Mouse (Mus musculus) intestine, postnatal 0 days (tissue): ENCODE measurements around the gene Polr2l. TPM values are rescaled to one million over a fixed set of nuclear protein-coding genes. Genes with fewer than 3 reads are reported as not detected.

Experiments
- ATAC-seq: fragments of 200-750 bp; cut with Nextera tagmentation; 2 replicates; pipeline ENCODE4 v1.8.0; 2017; ENCODE audit warnings: mild to moderate bottlenecking, moderate TSS enrichment, moderate library complexity
- H3K27ac ChIP-seq: fragments of 300-500 bp; sonication (generic); 2 replicates; pipeline ENCODE4 v1.5.1; 2014; ENCODE audit warnings: mild to moderate bottlenecking, low read depth, low read length, moderate library complexity
- H3K27me3 ChIP-seq: fragments of 300-500 bp; sonication (generic); replicated peaks from 2 replicates; pipeline ENCODE4 v1.6.1; 2014; ENCODE audit warnings: low read length, mixed read lengths; ENCODE audit not compliant: control insufficient read depth, insufficient read depth
- H3K36me3 ChIP-seq: fragments of 300-500 bp; sonication (generic); 2 replicates; pipeline ENCODE4 v1.6.1; 2014; ENCODE audit warnings: mild to moderate bottlenecking, moderate library complexity; ENCODE audit not compliant: control insufficient read depth, insufficient read depth
- H3K4me1 ChIP-seq: fragments of 300-500 bp; sonication (generic); replicated peaks from 2 replicates; pipeline ENCODE4 v1.6.1; 2014; ENCODE audit warnings: antibody characterized with exemption, low read length, mixed read lengths; ENCODE audit not compliant: control insufficient read depth, insufficient read depth
- H3K4me2 ChIP-seq: fragments of 300-500 bp; sonication (generic); replicated peaks from 2 replicates; pipeline ENCODE4 v1.6.1; 2014; ENCODE audit warnings: low read depth, mild to moderate bottlenecking, moderate library complexity
- H3K4me3 ChIP-seq: fragments of 300-500 bp; sonication (generic); 2 replicates; pipeline ENCODE4 v1.5.1; 2014; ENCODE audit warnings: low read depth, low read length
- H3K9ac ChIP-seq: fragments of 300-500 bp; sonication (generic); 2 replicates; pipeline ENCODE4 v1.6.1; 2014; ENCODE audit warnings: mild to moderate bottlenecking, low read depth, low read length
- H3K9me3 ChIP-seq: fragments of 300-500 bp; sonication (generic); 2 replicates; pipeline ENCODE4 v1.6.1; 2016; ENCODE audit warnings: mixed run types; ENCODE audit not compliant: control insufficient read depth
- CTCF ChIP-seq: sonication (generic); IDR thresholded peaks from 2 replicates; pipeline ENCODE4 v1.5.1; 2016; ENCODE audit warnings: low read depth, mild to moderate bottlenecking, control low read depth, antibody characterized with exemption, moderate library complexity
- WGBS: fragments of 180-500 bp; shearing (Covaris S2); extraction: QIAGEN DNeasy Blood & Tissue Kit; methylation state at CpG from one replicate; pipeline ENCODE4 v1.1.7; 2014; 5-methylcytosine and 5-hydroxymethylcytosine counted together
- polyA plus RNA-seq: library from polyadenylated mRNA; unstranded; fragments of >200 nt; fragmentation: Nextera tagmentation; extraction: Ambion mirVana; gene quantifications from 2 replicates; pipeline ENCODE4 v1.2.1, GENCODE M21; 2015

Polr2l gene
- polyA plus RNA-seq, 1 experiment from 2014 or later, result 36.8 TPM

GRCm38 (mm10) chr7:141517638-141518037 lies 42.7 kb upstream of the Polr2l start:
- Histone ChIP-seq H3K9me3 (no peaks in the 10 kb centered on the region), H3K36me3 (peaks cover 16% of the 10 kb centered on the region; the same call in 1 of the 2 replicates), H3K4me3 (no peak overlapping the region), H3K9ac (no peak overlapping the region), H3K4me1 (no peaks in the 10 kb centered on the region), H3K27ac (no peak overlapping the region), H3K4me2 (no peak overlapping the region), H3K27me3 (no peaks in the 10 kb centered on the region)
- WGBS, result 68% methylated on average over 4 of the region's 4 CpGs
- TF ChIP-seq CTCF, result no peak
- peak; percentile 57 for ATAC-seq

GRCm38 (mm10) chr7:141510681-141511191 lies 35.8 kb upstream of the Polr2l start:
- TF ChIP-seq CTCF, result no peak
- no peak overlapping the region for H3K9ac ChIP-seq
- no peaks in the 10 kb centered on the region for H3K9me3 ChIP-seq
- no peak overlapping the region for H3K4me3 ChIP-seq
- H3K27ac ChIP-seq, result no peak overlapping the region
- peaks cover 26% of the 10 kb centered on the region; the same call in 1 of the 2 replicates for H3K36me3 ChIP-seq
- H3K4me1 ChIP-seq, result no peaks in the 10 kb centered on the region
- no peak for ATAC-seq
- 83% methylated on average over 8 of the region's 8 CpGs for WGBS
- H3K4me2 ChIP-seq, result no peak overlapping the region
- H3K27me3 ChIP-seq, result no peaks in the 10 kb centered on the region

- WGBS, result 86% methylated on average over 5 of the region's 5 CpGs
- Histone ChIP-seq H3K27ac (no peak overlapping the region), H3K36me3 (peaks cover 21% of the 10 kb centered on the region; the same call in 1 of the 2 replicates), H3K4me1 (no peaks in the 10 kb centered on the region), H3K9me3 (no peaks in the 10 kb centered on the region), H3K27me3 (no peaks in the 10 kb centered on the region), H3K4me2 (no peak overlapping the region), H3K9ac (no peak overlapping the region), H3K4me3 (no peak overlapping the region)
- TF ChIP-seq CTCF, result no peak
- ATAC-seq, result no peak
Measured at GRCm38 (mm10) chr7:141510196-141510595, 35.3 kb upstream of the Polr2l start.

GRCm38 (mm10) chr7:141508160-141508559 lies 33.2 kb upstream of the Polr2l start:
- H3K4me1 ChIP-seq, result no peaks in the 10 kb centered on the region
- no peaks in the 10 kb centered on the region for H3K27me3 ChIP-seq
- peaks cover 17% of the 10 kb centered on the region; the same call in 1 of the 2 replicates for H3K36me3 ChIP-seq
- no peaks in the 10 kb centered on the region for H3K9me3 ChIP-seq
- TF ChIP-seq CTCF, result no peak
- H3K27ac ChIP-seq, result peak overlapping the region; percentile 87
- H3K4me2 ChIP-seq, result no peak overlapping the region
- ATAC-seq, result peak; percentile 91
- H3K9ac ChIP-seq, result no peak overlapping the region
- no peak overlapping the region for H3K4me3 ChIP-seq

GRCm38 (mm10) chr7:141506278-141506677 lies 31.3 kb upstream of the Polr2l start:
- peak; percentile 29 for ATAC-seq
- no peak for TF ChIP-seq CTCF
- H3K9ac ChIP-seq, result no peak overlapping the region
- peak overlapping the region; percentile 31 for H3K27ac ChIP-seq
- H3K36me3 ChIP-seq, result peaks cover 6% of the 10 kb centered on the region; the same call in 1 of the 2 replicates
- no peaks in the 10 kb centered on the region for H3K27me3 ChIP-seq
- 55% methylated on average over 2 of the region's 2 CpGs for WGBS
- no peaks in the 10 kb centered on the region for H3K4me1 ChIP-seq
- no peak overlapping the region for H3K4me3 ChIP-seq
- no peaks in the 10 kb centered on the region for H3K9me3 ChIP-seq
- no peak overlapping the region for H3K4me2 ChIP-seq

- 86% methylated on average over 5 of the region's 5 CpGs for whole genome bisulfite sequencing
- no peak for ATAC-seq
- H3K4me3 ChIP-seq, result no peak overlapping the region
- no peaks in the 10 kb centered on the region for H3K9me3 ChIP-seq
- TF ChIP-seq CTCF, result no peak
- H3K36me3 ChIP-seq, result peaks cover 7% of the 10 kb centered on the region; the same call in 1 of the 2 replicates
- H3K27ac ChIP-seq, result no peak overlapping the region
- H3K27me3 ChIP-seq, result no peaks in the 10 kb centered on the region
- H3K4me2 ChIP-seq, result no peak overlapping the region
- H3K4me1 ChIP-seq, result no peaks in the 10 kb centered on the region
- H3K9ac ChIP-seq, result no peak overlapping the region
Measured at GRCm38 (mm10) chr7:141502556-141502905, 27.6 kb upstream of the Polr2l start.
